Mouse (Mus musculus) stomach, embryonic 14.5 days (tissue): ENCODE measurements around the gene Gm45062. TPM values are rescaled to one million over a fixed set of nuclear protein-coding genes. Genes with fewer than 3 reads are reported as not detected.

Source experiments
- ATAC-seq: fragments of 200-750 bp; cut with Nextera tagmentation; 2 replicates; pipeline ENCODE4 v1.8.0; 2017; ENCODE audit warnings: low read depth, moderate TSS enrichment; ENCODE audit not compliant: insufficient number of reproducible peaks, insufficient read depth, low FRiP score
- H3K27ac ChIP-seq: fragments of 300-500 bp; sonication (generic); 2 replicates; pipeline ENCODE4 v1.5.1; 2014; ENCODE audit warnings: mild to moderate bottlenecking, low read length, moderate library complexity, mixed read lengths
- H3K27me3 ChIP-seq: fragments of 300-500 bp; sonication (generic); 2 replicates; pipeline ENCODE4 v1.6.1; 2014; ENCODE audit warnings: low read length, control low read depth, mixed read lengths; ENCODE audit not compliant: control insufficient read depth, insufficient read depth
- H3K36me3 ChIP-seq: fragments of 300-500 bp; sonication (generic); 2 replicates; pipeline ENCODE4 v1.6.1; 2014; ENCODE audit warnings: mild to moderate bottlenecking, control low read depth, low read length, moderate library complexity, mixed read lengths; ENCODE audit not compliant: control insufficient read depth, insufficient read depth
- H3K4me1 ChIP-seq: fragments of 300-500 bp; sonication (generic); 2 replicates; pipeline ENCODE4 v1.6.1; 2014; ENCODE audit warnings: low read length, control low read depth, mixed read lengths; ENCODE audit not compliant: control insufficient read depth, insufficient read depth
- H3K4me2 ChIP-seq: fragments of 300-500 bp; sonication (generic); replicated peaks from 2 replicates; pipeline ENCODE4 v1.6.1; 2014; ENCODE audit warnings: low read depth, low read length, control low read depth
- H3K4me3 ChIP-seq: fragments of 300-500 bp; sonication (generic); 2 replicates; pipeline ENCODE4 v1.5.1; 2014; ENCODE audit warnings: low read depth, low read length, control low read depth
- H3K9ac ChIP-seq: fragments of 300-500 bp; sonication (generic); replicated peaks from 2 replicates; pipeline ENCODE4 v1.6.1; 2014; ENCODE audit warnings: low read depth, mild to moderate bottlenecking, control low read depth, low read length, moderate library complexity, mixed read lengths
- H3K9me3 ChIP-seq: fragments of 300-500 bp; sonication (generic); 2 replicates; pipeline ENCODE4 v1.6.1; 2016; ENCODE audit warnings: low read depth, low read length, control low read depth; ENCODE audit not compliant: control insufficient read depth
- WGBS: fragments of 180-500 bp; shearing (Covaris S2); extraction: QIAGEN DNeasy Blood & Tissue Kit; methylation state at CpG from one replicate; pipeline ENCODE4 v1.1.7; 2014; 5-methylcytosine and 5-hydroxymethylcytosine counted together
- polyA plus RNA-seq: library from polyadenylated mRNA; unstranded; fragments of >200 nt; fragmentation: Nextera tagmentation; extraction: Ambion mirVana; gene quantifications from 2 replicates; pipeline ENCODE4 v1.2.1, GENCODE M21; 2014

The Gm45062 gene
- polyA plus RNA-seq, 1 experiment from 2014 or later = 11.6 TPM

DNA sequence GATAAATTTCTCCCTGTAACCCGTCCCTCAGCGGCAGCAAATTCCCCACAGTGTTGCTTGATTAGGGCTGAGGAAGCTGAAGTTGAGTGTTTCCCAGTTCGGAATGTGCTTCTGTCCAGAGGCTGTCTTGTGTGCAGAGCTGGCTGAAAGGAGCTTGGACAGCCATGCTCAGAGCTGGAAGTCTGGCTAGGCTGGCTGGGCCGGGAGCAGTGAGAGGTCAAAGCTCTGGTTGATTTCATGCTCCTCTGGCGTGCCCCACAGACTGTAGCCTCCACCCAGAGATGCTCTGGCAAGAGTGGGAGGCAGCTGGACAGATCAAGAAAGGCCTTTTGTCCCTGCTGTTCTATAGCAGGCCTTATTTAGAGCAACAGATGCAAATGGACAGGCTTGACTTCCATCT lies 187.5 kb downstream of the Gm45062 start:
- H3K9ac ChIP-seq = no peak overlapping the region
- no peak overlapping the region for H3K4me3 ChIP-seq
- H3K27ac ChIP-seq = 0 out of 2 replicates have a peak overlapping the region, but pooled peaks have one; percentile 22
- no peak overlapping the region for H3K4me2 ChIP-seq
- no peaks in the 10 kb centered on the region; the same call in 1 of the 2 replicates for H3K4me1 ChIP-seq
- no peaks in the 10 kb centered on the region for H3K36me3 ChIP-seq
- peak; percentile 65; the same call in 1 of the 2 replicates for ATAC-seq
- H3K27me3 ChIP-seq = no peaks in the 10 kb centered on the region
- H3K9me3 ChIP-seq = no peaks in the 10 kb centered on the region
- 54% methylated on average over 5 of the region's 5 CpGs for WGBS

DNA sequence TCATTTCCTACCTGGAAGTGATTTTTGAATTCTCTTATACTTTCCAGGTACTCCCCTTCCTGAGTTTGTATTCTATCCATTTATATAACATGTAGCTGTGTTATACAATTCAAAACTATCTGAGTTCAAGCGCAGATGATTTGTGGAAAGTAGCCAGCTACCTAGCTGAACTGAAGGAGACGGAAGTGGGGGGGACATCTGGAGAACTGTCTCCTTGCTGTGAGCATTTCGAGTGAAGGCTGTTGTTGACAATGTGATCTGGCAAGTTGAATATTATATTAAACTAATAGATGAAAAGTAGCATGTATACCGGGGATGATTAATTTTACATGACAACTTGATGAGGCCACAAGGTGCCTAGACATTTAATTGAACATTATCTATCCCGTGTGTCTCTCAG lies 196.3 kb downstream of the Gm45062 start:
- Histone ChIP-seq H3K9ac (no peak overlapping the region), H3K4me3 (no peak overlapping the region), H3K36me3 (no peaks in the 10 kb centered on the region), H3K4me1 (no peaks in the 10 kb centered on the region), H3K27me3 (no peaks in the 10 kb centered on the region), H3K9me3 (peaks cover 7% of the 10 kb centered on the region; the same call in 1 of the 2 replicates), H3K27ac (no peak overlapping the region), H3K4me2 (no peak overlapping the region)
- 84% methylated on average over 5 of the region's 5 CpGs for WGBS
- no peak for ATAC-seq

DNA sequence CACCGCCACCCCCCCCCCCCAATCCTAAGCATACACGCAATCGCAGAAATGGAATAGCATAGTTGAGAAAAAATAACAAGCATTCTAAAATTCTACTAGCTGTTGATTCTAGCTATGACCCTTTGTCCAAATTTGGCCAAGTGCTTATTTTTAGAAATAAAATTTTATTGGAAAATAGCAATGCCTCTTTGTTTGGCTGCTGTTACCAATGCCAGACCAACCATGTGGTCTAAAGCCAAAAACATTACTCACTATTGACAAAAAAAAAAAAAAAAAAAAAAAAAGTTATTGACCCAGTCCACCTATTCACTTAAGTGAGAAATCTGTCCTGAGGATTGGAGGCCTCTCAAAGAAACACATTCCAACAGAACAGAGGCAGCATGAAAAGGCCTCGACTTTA lies 199.3 kb downstream of the Gm45062 start:
- no peak overlapping the region for H3K27ac ChIP-seq
- H3K27me3 ChIP-seq = no peaks in the 10 kb centered on the region
- H3K9ac ChIP-seq = no peak overlapping the region
- H3K4me3 ChIP-seq = no peak overlapping the region
- 87% methylated on average over 4 of the region's 4 CpGs for WGBS
- no peaks in the 10 kb centered on the region for H3K36me3 ChIP-seq
- H3K9me3 ChIP-seq = peaks cover 2% of the 10 kb centered on the region; the same call in 1 of the 2 replicates
- no peak overlapping the region for H3K4me2 ChIP-seq
- ATAC-seq = no peak
- H3K4me1 ChIP-seq = no peaks in the 10 kb centered on the region

DNA sequence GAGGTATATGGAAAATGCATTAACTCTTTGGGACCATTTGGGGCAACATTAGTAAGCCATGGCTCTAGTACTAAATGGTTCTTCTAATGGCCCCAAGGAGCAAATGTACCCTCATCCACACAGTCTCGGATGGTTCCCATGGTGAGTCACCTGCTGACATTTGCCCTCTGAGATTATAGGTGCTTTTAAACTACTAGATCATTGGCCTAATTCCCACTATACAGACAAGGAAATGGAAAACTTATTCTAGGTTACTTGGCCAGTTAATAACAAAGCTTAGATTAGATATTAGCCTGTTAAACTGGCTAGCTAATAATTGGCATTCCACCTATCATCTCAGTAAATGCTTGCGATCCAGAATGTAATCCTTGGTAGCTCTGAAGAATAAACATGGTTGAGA lies 203.2 kb downstream of the Gm45062 start:
- no peak overlapping the region for H3K27ac ChIP-seq
- ATAC-seq = no peak
- no peaks in the 10 kb centered on the region for H3K9me3 ChIP-seq
- H3K4me1 ChIP-seq = no peaks in the 10 kb centered on the region
- no peaks in the 10 kb centered on the region for H3K27me3 ChIP-seq
- H3K9ac ChIP-seq = no peak overlapping the region
- H3K36me3 ChIP-seq = no peaks in the 10 kb centered on the region
- WGBS = 75% methylated on average over 2 of the region's 2 CpGs
- H3K4me3 ChIP-seq = no peak overlapping the region
- H3K4me2 ChIP-seq = no peak overlapping the region

DNA sequence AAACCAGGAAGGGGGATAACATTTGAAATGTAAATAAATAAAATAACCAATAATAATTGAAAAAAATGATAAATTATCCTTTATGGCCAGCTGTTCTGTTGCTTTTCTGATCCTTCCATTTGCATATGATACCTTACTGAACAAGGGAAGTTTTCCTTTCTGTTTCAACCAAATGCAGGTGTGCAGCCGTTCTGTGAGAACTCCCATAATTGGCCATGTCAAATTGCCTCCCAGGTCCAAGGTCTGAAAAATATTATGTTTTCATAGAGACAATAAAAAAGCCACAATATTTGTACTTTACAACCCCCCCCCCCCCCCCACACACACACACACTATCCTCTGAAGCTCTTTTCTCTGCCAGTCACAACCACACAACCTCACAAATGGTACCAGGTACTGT lies 206.1 kb downstream of the Gm45062 start:
- Histone ChIP-seq H3K4me1 (no peaks in the 10 kb centered on the region), H3K27me3 (no peaks in the 10 kb centered on the region), H3K9me3 (no peaks in the 10 kb centered on the region), H3K36me3 (no peaks in the 10 kb centered on the region), H3K9ac (no peak overlapping the region), H3K4me2 (no peak overlapping the region), H3K27ac (no peak overlapping the region), H3K4me3 (no peak overlapping the region)
- 81% methylated on average over 1 of the region's 1 CpGs for WGBS
- no peak for ATAC-seq

DNA sequence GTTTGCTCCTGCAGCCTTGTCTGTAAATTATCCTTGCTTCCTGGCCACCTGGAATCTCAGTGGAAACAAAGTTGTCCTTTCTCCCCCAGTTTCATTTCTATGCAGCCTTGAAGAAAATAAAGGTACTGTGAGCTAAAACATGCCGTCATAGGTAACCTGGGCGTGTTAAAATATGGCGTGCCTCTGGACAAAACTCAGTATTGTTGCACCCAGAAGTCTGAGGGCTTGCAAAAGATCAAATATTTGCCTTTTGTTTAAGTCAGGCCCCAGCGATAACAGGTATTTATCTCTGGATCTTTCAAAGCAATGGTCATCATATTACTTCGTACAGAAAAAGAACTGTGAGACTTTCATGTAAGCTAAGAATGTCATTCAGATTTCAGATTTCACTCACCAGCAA lies 206.7 kb downstream of the Gm45062 start:
- H3K4me2 ChIP-seq = no peak overlapping the region
- 55% methylated on average over 5 of the region's 5 CpGs for WGBS
- ATAC-seq = peak; percentile 73
- no peaks in the 10 kb centered on the region for H3K27me3 ChIP-seq
- H3K4me3 ChIP-seq = no peak overlapping the region
- H3K9me3 ChIP-seq = no peaks in the 10 kb centered on the region
- no peak overlapping the region for H3K27ac ChIP-seq
- no peaks in the 10 kb centered on the region for H3K4me1 ChIP-seq
- H3K36me3 ChIP-seq = no peaks in the 10 kb centered on the region
- no peak overlapping the region for H3K9ac ChIP-seq

DNA sequence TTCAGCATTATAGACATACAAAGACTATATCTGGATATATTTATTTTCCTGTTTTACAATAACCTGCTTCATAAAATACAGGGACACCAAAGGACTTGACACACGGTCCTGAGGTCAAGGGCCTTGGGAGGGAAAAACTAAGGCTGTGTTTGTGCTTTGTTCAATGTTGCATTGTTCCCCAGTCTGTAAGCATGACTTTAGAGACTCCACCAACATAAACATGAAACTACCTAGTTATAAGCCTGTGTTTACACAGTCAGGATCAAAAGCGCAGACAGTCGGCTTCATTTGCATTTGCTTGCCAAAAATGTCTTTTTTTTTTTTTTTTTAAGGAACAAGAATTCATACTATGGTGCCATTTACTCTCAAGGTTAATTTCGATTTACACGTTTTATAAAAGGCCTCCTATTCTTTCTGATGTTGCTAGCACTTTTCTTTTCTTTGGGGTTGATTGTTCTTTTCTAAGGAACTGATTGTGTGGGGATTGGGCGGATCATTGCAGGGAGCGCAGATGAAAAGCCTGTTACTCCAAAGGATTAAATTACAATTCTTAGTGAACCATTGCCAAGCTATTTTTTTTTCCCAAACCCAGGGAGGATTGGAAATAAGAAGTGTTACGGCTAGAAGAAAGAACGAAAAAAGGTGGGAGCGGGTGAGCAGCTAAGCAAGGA lies 208.6 kb downstream of the Gm45062 start:
- 71% methylated on average over 10 of the region's 10 CpGs for whole genome bisulfite sequencing

DNA sequence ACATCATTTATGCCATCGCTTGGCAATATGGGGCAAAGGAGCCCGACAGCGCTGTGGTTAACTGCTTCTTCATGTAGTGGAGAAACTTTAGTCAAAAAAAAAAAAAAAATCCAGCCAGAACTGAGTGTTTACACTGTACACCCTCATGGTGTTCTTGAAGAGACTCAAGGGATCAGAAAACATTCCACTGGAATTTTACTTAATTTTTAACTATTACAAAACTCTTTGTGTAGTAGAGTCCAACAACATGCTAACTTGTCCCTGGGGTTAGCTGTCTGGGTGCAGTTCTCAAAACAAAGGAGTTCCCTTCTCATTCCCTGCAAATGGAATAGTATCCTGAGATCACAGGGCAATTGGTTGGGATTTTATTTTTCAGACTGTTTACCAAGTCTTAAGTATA lies 210.7 kb downstream of the Gm45062 start:
- no peak for ATAC-seq
- peaks cover 10% of the 10 kb centered on the region for H3K4me1 ChIP-seq
- no peak overlapping the region for H3K4me3 ChIP-seq
- no peaks in the 10 kb centered on the region for H3K9me3 ChIP-seq
- 97% methylated on average over 3 of the region's 3 CpGs for WGBS
- no peak overlapping the region for H3K4me2 ChIP-seq
- H3K36me3 ChIP-seq = no peaks in the 10 kb centered on the region
- no peak overlapping the region for H3K27ac ChIP-seq
- no peak overlapping the region for H3K9ac ChIP-seq
- H3K27me3 ChIP-seq = no peaks in the 10 kb centered on the region

More for the DNA sequence above, 208.6 kb downstream of the Gm45062 start:
- no peak overlapping the region for H3K4me2 ChIP-seq
- no peaks in the 10 kb centered on the region for H3K36me3 ChIP-seq
- no peaks in the 10 kb centered on the region for H3K4me1 ChIP-seq
- no peaks in the 10 kb centered on the region for H3K27me3 ChIP-seq
- H3K9ac ChIP-seq = no peak overlapping the region
- no peak overlapping the region for H3K4me3 ChIP-seq
- no peak overlapping the region for H3K27ac ChIP-seq
- H3K9me3 ChIP-seq = no peaks in the 10 kb centered on the region
- ATAC-seq = no peak

DNA sequence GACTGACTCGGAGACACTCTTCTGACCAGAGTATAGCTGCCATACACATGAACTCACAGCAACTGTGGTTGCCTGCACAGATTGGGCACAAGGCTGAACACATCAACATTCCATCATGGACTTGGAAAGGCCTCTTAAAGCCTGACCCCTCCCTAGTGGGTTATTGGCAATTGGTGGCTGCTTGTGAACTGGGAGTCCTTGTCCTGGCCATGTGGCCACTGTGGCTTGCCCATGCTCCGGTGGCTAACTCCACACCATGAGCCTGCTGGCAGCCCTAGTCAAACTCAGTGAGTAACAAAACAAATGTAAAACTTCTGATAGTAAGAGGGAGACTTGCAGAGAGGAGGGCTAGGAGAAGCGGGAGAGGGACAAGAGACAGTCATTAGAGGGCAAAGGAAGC lies 212.9 kb downstream of the Gm45062 start:
- ATAC-seq = no peak
- Histone ChIP-seq H3K4me1 (peaks cover 10% of the 10 kb centered on the region), H3K9ac (no peak overlapping the region), H3K9me3 (no peaks in the 10 kb centered on the region), H3K27ac (no peak overlapping the region), H3K27me3 (no peaks in the 10 kb centered on the region), H3K4me2 (no peak overlapping the region), H3K4me3 (no peak overlapping the region), H3K36me3 (no peaks in the 10 kb centered on the region)
- 89% methylated on average over 3 of the region's 3 CpGs for WGBS
